Mouse (Mus musculus) ES-E14 (cell line): ENCODE data around the gene Dtnb. TPM values are rescaled to one million over a fixed set of nuclear protein-coding genes. Genes with fewer than 3 reads are reported as not detected.

Experiments
- DNase-seq: peaks from one replicate; pipeline ENCODE4 v3.0.0-alpha.2; 2013; ENCODE audit warnings: low read depth, low spot score
- H3K27ac ChIP-seq: 2 replicates; pipeline ENCODE4 v1.5.1; 2012; ENCODE audit warnings: low read depth, mild to moderate bottlenecking, low read length, moderate library complexity, mixed read lengths; ENCODE audit not compliant: poor library complexity, insufficient read depth, severe bottlenecking
- H3K36me3 ChIP-seq: 2 replicates; pipeline ENCODE4 v1.6.1; 2012; ENCODE audit warnings: mild to moderate bottlenecking, low read length, moderate library complexity, mixed read lengths; ENCODE audit not compliant: control insufficient read depth, poor library complexity, insufficient read depth, severe bottlenecking
- H3K4me1 ChIP-seq, 2 experiments: fragments of 150-350 bp in 1 of 2; sonication (generic) in 1 of 2; 2 replicates each; pipeline ENCODE4 v1.6.1; 2012; ENCODE audit warnings: low read length in 2 of 2, mild to moderate bottlenecking in 1 of 2, mixed read lengths in 1 of 2; ENCODE audit not compliant: control insufficient read depth in 2 of 2, insufficient read depth in 2 of 2, poor library complexity in 1 of 2
- H3K4me3 ChIP-seq, 2 experiments: fragments of 150-350 bp in 1 of 2; sonication (generic) in 1 of 2; 2 replicates each; pipeline ENCODE4 v1.5.1; 2012; ENCODE audit warnings: low read length in 2 of 2, low read depth in 1 of 2, mild to moderate bottlenecking in 1 of 2, mixed read lengths in 1 of 2; ENCODE audit not compliant: insufficient read depth in 1 of 2, poor library complexity in 1 of 2, severe bottlenecking in 1 of 2
- H3K9ac ChIP-seq: 2 replicates; pipeline ENCODE4 v1.6.1; 2012; ENCODE audit warnings: low read depth, mild to moderate bottlenecking, low read length, mixed read lengths; ENCODE audit not compliant: poor library complexity, insufficient read depth, severe bottlenecking
- H3K9me3 ChIP-seq: fragments of 150-350 bp; sonication (generic); 2 replicates; pipeline ENCODE4 v1.6.1; 2012; ENCODE audit warnings: low read depth, mild to moderate bottlenecking, low read length; ENCODE audit not compliant: control insufficient read depth, insufficient read depth
- CHD2 ChIP-seq: IDR thresholded peaks from 2 replicates; pipeline ENCODE4 v1.6.1; 2014; ENCODE audit warnings: mild to moderate bottlenecking, low read depth, low read length, inconsistent platforms
- HCFC1 ChIP-seq: IDR thresholded peaks from 2 replicates; pipeline ENCODE4 v1.6.1; 2012; ENCODE audit warnings: low read length, inconsistent platforms, borderline replicate concordance; ENCODE audit not compliant: insufficient read depth
- MAFK ChIP-seq: IDR thresholded peaks from 2 replicates; pipeline ENCODE4 v1.6.1; 2014; ENCODE audit warnings: mild to moderate bottlenecking, low read depth, low read length, inconsistent platforms; ENCODE audit not compliant: insufficient read depth
- ZC3H11A ChIP-seq: IDR thresholded peaks from 2 replicates; pipeline ENCODE4 v1.6.1; 2012; ENCODE audit warnings: low read depth, mild to moderate bottlenecking, inconsistent platforms, low read length, borderline replicate concordance
- ZNF384 ChIP-seq: IDR thresholded peaks from 2 replicates; pipeline ENCODE4 v1.6.1; 2012; ENCODE audit warnings: low read depth, low read length, inconsistent platforms
- in situ Hi-C, 2 experiments: fragments of 600-800 bp; cut with MboI; formaldehyde crosslinking; loops; one replicate each; pipeline ENCODE4 v1.15.1; 2025; ENCODE audit warnings: low sequenced_read_pairs in 2 of 2, inconsistent platforms in 1 of 2; ENCODE audit not compliant: unreplicated experiment in 2 of 2
- total RNA-seq: library from RNA; depleted of rRNA; stranded (reverse); fragments of 300-350 nt; gene quantifications from 2 replicates; pipeline ENCODE4 v1.2.3, GENCODE M21; 2012

Dtnb gene
- total RNA-seq, 1 experiment: 31.2 TPM

DNA sequence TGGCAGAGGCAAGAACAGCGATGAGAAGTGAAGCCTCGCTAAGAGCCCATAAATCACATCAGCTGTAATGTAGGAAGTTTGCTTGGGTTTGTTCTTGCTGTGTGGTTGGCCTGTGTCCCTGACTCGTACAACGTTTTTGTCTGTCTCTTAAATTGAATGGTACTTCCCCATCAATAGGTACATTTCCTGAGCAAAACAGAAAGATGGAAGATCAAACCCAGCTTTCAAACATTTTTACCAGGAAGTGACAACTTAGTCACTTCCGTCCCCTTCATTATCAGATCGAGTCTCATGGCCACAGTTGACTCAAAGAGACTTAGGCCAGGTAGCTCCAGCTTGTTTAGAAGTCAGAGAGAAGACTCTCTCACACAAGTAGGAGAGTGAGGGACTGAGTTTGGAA, 183.3 kb downstream of the Dtnb start:
- no peak for DNase-seq
- Histone ChIP-seq H3K9me3 (no peaks in the 10 kb centered on the region), H3K36me3 (peaks cover 6% of the 10 kb centered on the region), H3K9ac (no peak overlapping the region), H3K4me3 (no peak overlapping the region), H3K4me1 (peaks cover 0 to 5% of the 10 kb centered on the region in 2 experiments; a peak in 1 of 4 replicates), H3K27ac (no peak overlapping the region)
- no peak for TF ChIP-seq ZNF384
- TF ChIP-seq MAFK: no peak
- no peak for TF ChIP-seq HCFC1
- no peak for TF ChIP-seq CHD2
- no peak for TF ChIP-seq ZC3H11A
- in situ Hi-C loops: no loop called here

DNA sequence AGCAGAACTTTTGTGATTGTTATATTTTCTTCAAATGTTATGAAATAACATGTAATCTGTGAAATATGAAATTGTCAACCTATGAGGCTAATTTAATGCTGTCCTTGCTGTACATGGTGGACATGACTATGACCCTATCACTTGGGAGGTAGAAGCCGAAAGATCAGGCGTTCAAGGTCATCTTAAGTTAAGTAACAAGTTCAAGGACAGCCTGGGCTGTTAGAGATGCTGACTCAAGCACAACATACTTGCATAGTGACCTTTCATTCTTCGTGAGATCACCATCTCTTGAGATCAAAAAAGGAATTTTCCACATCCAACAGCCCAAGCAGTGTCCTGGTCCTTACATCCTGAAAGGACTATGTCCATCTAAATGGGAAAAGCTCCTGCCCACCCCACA, 184.0 kb downstream of the Dtnb start:
- H3K4me1 ChIP-seq: peaks cover 0 to 5% of the 10 kb centered on the region in 2 experiments; a peak in 1 of 4 replicates
- in situ Hi-C loops: no loop called here
- H3K4me3 ChIP-seq: no peak overlapping the region
- H3K27ac ChIP-seq: no peak overlapping the region
- H3K9me3 ChIP-seq: no peaks in the 10 kb centered on the region
- H3K9ac ChIP-seq: no peak overlapping the region
- peaks cover 6% of the 10 kb centered on the region for H3K36me3 ChIP-seq
- no peak for DNase-seq
- TF ChIP-seq MAFK (no peak), ZNF384 (no peak), HCFC1 (no peak), CHD2 (no peak), ZC3H11A (no peak)

DNA sequence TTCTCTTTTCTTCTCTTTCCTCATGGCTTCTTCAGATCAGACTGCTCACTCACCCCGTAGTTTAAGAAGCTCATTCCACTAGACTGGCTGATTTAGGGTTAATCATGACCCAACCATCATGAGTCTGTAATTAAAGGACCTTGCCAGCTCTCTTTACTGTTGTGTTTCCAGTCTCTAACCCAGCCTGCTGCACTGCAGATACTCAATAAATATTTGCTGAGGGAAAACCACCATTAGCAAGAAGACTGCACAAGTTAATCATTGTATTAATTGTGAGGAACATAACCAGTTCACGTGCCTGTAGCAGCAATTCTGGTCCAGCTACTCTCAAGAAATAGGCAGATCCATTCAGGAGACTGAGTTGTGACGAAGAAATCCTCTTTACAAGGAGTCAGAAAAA, 185.9 kb downstream of the Dtnb start:
- H3K9ac ChIP-seq: no peak overlapping the region
- DNase-seq: no peak
- H3K27ac ChIP-seq: no peak overlapping the region
- H3K9me3 ChIP-seq: no peaks in the 10 kb centered on the region
- H3K36me3 ChIP-seq: peaks cover 2% of the 10 kb centered on the region; the same call in 1 of the 2 replicates
- no peak overlapping the region for H3K4me3 ChIP-seq
- peaks cover 0 to 3% of the 10 kb centered on the region in 2 experiments; a peak in 1 of 4 replicates for H3K4me1 ChIP-seq
- TF ChIP-seq HCFC1: no peak
- in situ Hi-C loops: no loop called here

DNA sequence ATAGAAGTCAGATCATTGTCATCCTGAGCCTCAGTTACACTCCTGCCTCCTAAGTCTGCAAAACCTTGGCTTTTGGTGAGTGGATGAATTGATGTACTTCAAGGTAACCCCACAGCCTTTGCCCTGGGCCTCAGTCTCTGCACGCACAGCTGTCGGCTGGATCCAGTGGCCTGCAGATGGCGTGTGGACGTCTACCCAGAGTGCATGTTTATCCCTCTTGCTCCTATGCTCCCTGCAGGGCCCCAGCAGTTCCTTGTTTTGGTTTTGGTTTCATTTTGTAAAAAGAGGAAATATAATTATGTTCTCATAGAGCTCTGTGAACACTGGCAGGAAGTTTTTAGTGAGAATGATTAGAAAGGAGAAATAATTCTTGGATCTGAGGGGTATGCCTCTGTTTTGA, 187.2 kb downstream of the Dtnb start:
- Histone ChIP-seq H3K4me1 (no peaks in the 10 kb centered on the region), H3K9ac (no peak overlapping the region), H3K27ac (no peak overlapping the region), H3K4me3 (no peak overlapping the region), H3K36me3 (no peaks in the 10 kb centered on the region; the same call in 1 of the 2 replicates), H3K9me3 (no peaks in the 10 kb centered on the region)
- TF ChIP-seq ZNF384 (no peak), HCFC1 (no peak), CHD2 (no peak), MAFK (no peak), ZC3H11A (no peak)
- no peak for DNase-seq
- in situ Hi-C loops: no loop called here

DNA sequence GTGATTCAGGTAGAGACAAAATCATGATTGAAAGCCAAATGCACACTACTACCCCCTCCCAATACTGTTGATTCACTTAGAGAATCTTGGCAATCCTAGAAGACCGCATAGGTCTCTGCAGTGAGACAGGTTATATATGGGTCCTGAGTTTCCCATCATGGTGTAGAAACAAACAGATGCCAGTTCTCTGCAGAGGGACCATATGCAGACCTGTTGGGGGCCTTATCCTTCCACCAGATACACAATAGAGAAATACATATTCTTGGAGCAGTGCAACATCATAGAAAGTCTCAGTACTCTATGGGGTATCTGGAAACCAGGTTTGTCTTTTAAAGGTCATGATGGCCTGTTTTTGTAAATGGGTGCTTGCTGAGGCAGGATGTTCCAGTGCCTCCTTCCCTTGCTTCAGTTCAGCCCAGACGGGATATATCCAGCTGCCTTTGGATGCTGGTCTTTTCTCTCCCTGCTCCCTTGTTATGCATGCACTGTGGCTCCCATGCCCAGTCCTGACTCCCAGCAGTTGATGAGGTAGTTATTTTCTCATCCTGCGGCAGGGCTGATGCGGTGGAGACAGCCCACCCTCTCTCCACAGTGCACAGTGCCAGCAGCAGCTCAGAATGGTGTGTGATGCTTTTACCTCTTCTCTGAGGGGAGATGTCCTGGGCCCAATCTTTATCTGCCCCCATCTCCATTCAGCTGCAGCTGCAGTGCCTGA, 188.9 kb downstream of the Dtnb start:
- Histone ChIP-seq H3K4me3 (no peak overlapping the region), H3K4me1 (no peaks in the 10 kb centered on the region), H3K9me3 (no peaks in the 10 kb centered on the region), H3K9ac (no peak overlapping the region), H3K27ac (no peak overlapping the region), H3K36me3 (no peaks in the 10 kb centered on the region)
- TF ChIP-seq ZC3H11A: no peak
- no peak for TF ChIP-seq ZNF384
- no peak for TF ChIP-seq MAFK
- no peak for TF ChIP-seq HCFC1
- no peak for TF ChIP-seq CHD2
- in situ Hi-C loops: no loop called here
- DNase-seq: no peak
